Mouse (Mus musculus) activated CD4-positive, CD25-positive, alpha-beta regulatory T cell, adult 4 months (primary cell): ENCODE data around the gene Slc22a12. TPM values are rescaled to one million over a fixed set of nuclear protein-coding genes. Genes with fewer than 3 reads are reported as not detected.

Source experiments
- ATAC-seq: one replicate; pipeline ENCODE4 v1.8.0; 2017
- polyA plus RNA-seq, 2 experiments: library from polyadenylated mRNA; unstranded; fragments of 100-300 nt; shearing (Covaris generic); gene quantifications; one replicate each; pipeline ENCODE4 v1.2.1; 2017

The Slc22a12 gene
- not detected for polyA plus RNA-seq

- ATAC-seq: no peak
Observed at GRCm38 (mm10) chr19:6542367-6543034, at the start of gene Slc22a12. Gene Slc22a12, minus strand, starts transcription at chr19:6543032.

GRCm38 (mm10) chr19:6572001-6572400, 29.2 kb upstream of the Slc22a12 start:
- ATAC-seq: no peak

GRCm38 (mm10) chr19:6571476-6571875, 28.6 kb upstream of the Slc22a12 start:
- ATAC-seq: no peak

GRCm38 (mm10) chr19:6569561-6569960, 26.7 kb upstream of the Slc22a12 start:
- ATAC-seq: no peak

- no peak for ATAC-seq
Observed at GRCm38 (mm10) chr19:6569021-6569420, 26.2 kb upstream of the Slc22a12 start.

GRCm38 (mm10) chr19:6566450-6566849, 23.6 kb upstream of the Slc22a12 start:
- no peak for ATAC-seq

- ATAC-seq: no peak
Observed at GRCm38 (mm10) chr19:6565136-6565535, 22.3 kb upstream of the Slc22a12 start.

GRCm38 (mm10) chr19:6560246-6560815, 17.5 kb upstream of the Slc22a12 start:
- no peak for ATAC-seq

- ATAC-seq: no peak
Observed at GRCm38 (mm10) chr19:6559576-6559975, 16.7 kb upstream of the Slc22a12 start.

- no peak for ATAC-seq
Observed at GRCm38 (mm10) chr19:6553819-6554582, 11.2 kb upstream of the Slc22a12 start.

GRCm38 (mm10) chr19:6553174-6553573, 10.3 kb upstream of the Slc22a12 start:
- ATAC-seq: no peak

- no peak for ATAC-seq
Observed at GRCm38 (mm10) chr19:6552302-6553028, 9.6 kb upstream of the Slc22a12 start.

GRCm38 (mm10) chr19:6551215-6551614, 8.4 kb upstream of the Slc22a12 start:
- no peak for ATAC-seq

GRCm38 (mm10) chr19:6549566-6549965, 6.7 kb upstream of the Slc22a12 start:
- ATAC-seq: no peak

GRCm38 (mm10) chr19:6548431-6549410, 5.9 kb upstream of the Slc22a12 start:
- no peak for ATAC-seq

GRCm38 (mm10) chr19:6547801-6548200, 5.0 kb upstream of the Slc22a12 start:
- no peak for ATAC-seq

- ATAC-seq: no peak
Observed at GRCm38 (mm10) chr19:6546096-6546495, 3.3 kb upstream of the Slc22a12 start.

- no peak for ATAC-seq
Observed at GRCm38 (mm10) chr19:6545481-6545880, 2.6 kb upstream of the Slc22a12 start.

- no peak for ATAC-seq
Observed at GRCm38 (mm10) chr19:6544712-6545111, 1.9 kb upstream of the Slc22a12 start.

GRCm38 (mm10) chr19:6543518-6543917, 686 bp upstream of the Slc22a12 start:
- ATAC-seq: no peak

- ATAC-seq: no peak
Observed at GRCm38 (mm10) chr19:6543035-6543383, 177 bp upstream of the Slc22a12 start.

- no peak for ATAC-seq
Observed at GRCm38 (mm10) chr19:6541521-6541920, 1.3 kb downstream of the Slc22a12 start.
